Mouse (Mus musculus): Measurements from ENCODE around the gene Dop1b. TPM values are rescaled to one million over a fixed set of nuclear protein-coding genes. Genes with fewer than 3 reads are reported as not detected.
A peak's percentile ranks its signal among the peaks of the same experiment; 100 is the strongest.
"Not testable (repeated sequence)": the region's sequence is repeated elsewhere in the genome, so short reads cannot be mapped to it uniquely, and the experiment has no call there.

The Dop1b gene
- polyA plus RNA-seq, 1 experiment: 35.5 TPM

DNA sequence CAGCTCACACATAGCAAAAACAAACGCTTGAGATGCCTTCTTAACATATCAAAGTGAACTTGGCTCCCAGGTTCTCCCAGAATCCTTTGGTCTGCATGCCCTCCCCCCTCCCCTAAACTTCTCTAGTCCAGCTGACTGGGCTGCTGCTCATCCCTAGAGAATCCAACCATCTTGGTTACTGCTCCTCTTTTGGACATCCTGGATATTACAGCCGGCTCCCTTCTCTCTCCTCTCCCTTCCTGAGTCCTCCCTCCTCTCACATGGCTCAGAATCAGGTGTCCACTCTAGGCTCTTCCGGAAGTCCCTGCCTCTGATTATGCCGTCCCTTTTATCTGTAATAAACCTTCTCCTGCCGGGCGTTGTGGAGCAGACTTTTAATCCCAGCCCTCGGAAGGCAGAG, 105.2 kb downstream of the Dop1b start:
- Histone ChIP-seq H3K27ac (ENCODE audit: insufficient read depth, low read length) (peak overlapping the region; percentile 96), H3K4me3 (ENCODE audit: extremely low read depth, insufficient read depth, insufficient read length) (no peak overlapping the region), H3K4me1 (ENCODE audit: control insufficient read depth, insufficient read depth, insufficient read length) (peaks cover 32% of the 10 kb centered on the region), H3K27me3 (ENCODE audit: control insufficient read depth, insufficient read depth, low read length) (no peaks in the 10 kb centered on the region), H3K36me3 (ENCODE audit: control insufficient read depth, insufficient read depth, low read length) (no peaks in the 10 kb centered on the region)
- 43% methylated on average over 7 of the region's 7 CpGs for WGBS
- no peak for DNase-seq (ENCODE audit: low read depth in 1 of 2, low spot score in 2 of 2)
- TF ChIP-seq CTCF (IDR thresholded peaks at IDR 0.05; ENCODE audit: extremely low read depth, insufficient read depth, insufficient read length, insufficient replicate concordance) (no peak), POLR2A (IDR thresholded peaks at IDR 0.05; ENCODE audit: low read depth, low read length) (no peak)

DNA sequence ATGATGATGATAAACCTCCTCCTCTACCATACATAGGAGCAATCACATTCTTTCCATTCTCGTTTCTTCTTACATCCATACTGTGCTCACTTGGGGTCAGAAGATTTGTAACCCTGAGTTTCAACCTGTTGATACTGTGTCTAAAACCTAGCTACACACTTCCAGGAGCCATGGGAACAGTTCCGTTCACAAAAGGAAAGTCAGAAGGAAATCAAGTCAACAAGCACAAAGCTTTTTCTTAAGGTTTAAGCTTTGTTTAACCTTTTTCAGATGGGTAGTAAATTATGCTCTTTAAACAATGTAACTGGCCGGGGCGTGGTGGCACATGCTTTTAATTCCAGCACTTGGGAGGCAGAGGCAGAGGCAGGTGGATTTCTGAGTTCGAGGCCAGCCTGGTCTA, 105.7 kb downstream of the Dop1b start:
- H3K4me3 ChIP-seq (ENCODE audit: extremely low read depth, insufficient read depth, insufficient read length): no peak overlapping the region
- no peak for DNase-seq (ENCODE audit: low read depth in 1 of 2, low spot score in 2 of 2)
- TF ChIP-seq POLR2A (IDR thresholded peaks at IDR 0.05; ENCODE audit: low read depth, low read length) (no peak), CTCF (IDR thresholded peaks at IDR 0.05; ENCODE audit: extremely low read depth, insufficient read depth, insufficient read length, insufficient replicate concordance) (no peak)
- peak overlapping the region; percentile 96 for H3K27ac ChIP-seq (ENCODE audit: insufficient read depth, low read length)
- H3K27me3 ChIP-seq (ENCODE audit: control insufficient read depth, insufficient read depth, low read length): no peaks in the 10 kb centered on the region
- WGBS: 85% methylated on average over 5 of the region's 5 CpGs
- H3K36me3 ChIP-seq (ENCODE audit: control insufficient read depth, insufficient read depth, low read length): no peaks in the 10 kb centered on the region
- H3K4me1 ChIP-seq (ENCODE audit: control insufficient read depth, insufficient read depth, insufficient read length): peaks cover 32% of the 10 kb centered on the region

DNA sequence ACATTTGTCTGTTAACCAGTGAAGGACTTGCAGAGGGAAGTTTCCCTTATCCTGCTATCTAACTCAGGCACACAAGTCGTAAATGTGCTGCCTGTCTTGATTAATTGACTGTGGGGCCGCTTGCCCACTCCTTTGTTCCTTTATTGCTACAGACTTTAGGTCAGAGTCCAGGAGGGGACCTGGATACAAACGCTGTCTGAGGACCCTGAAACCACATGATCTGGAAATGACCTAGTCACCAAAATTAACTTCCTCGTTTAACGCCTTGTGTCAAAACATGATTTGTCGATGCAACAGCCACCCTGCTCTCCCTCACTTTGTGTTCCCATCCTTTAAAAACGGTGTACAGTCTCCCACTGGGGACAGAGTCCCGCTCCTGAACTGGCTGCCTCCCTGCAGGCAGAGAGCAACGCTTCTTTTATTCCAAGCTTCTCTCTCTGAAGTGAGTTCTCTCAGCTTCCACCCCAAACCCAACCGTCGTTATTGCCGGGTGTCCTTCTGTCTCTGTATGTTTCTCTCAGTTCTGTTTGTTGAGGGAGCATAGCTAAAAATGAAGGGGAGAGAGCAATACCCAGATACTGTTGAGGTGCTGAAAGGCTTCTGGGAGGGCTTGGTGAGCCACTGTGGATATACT, 107.1 kb downstream of the Dop1b start:
- 13% methylated on average over 12 of the region's 12 CpGs for WGBS

DNA sequence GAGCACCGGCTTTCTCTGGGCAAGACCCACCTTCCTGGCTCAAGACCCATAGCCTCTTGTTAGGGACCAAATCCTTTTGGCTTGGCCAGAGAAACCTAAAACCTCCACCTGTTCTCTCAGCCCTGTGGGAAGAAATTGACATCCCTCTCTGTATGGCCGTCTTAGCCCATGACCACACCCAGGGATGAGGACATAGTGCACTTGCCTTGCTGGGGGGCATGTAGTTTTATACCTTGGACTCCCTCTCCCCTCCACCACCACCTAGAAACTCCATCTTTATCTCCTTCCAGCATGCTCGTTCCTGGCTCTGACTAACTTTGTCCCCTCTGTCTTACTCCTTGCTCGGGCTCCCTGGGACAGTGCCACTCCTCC, 107.6 kb downstream of the Dop1b start:
- H3K27ac ChIP-seq (ENCODE audit: insufficient read depth, low read length): peak overlapping the region; percentile 74
- no peaks in the 10 kb centered on the region for H3K36me3 ChIP-seq (ENCODE audit: control insufficient read depth, insufficient read depth, low read length)
- no peak overlapping the region for H3K4me3 ChIP-seq (ENCODE audit: extremely low read depth, insufficient read depth, insufficient read length)
- no peaks in the 10 kb centered on the region for H3K27me3 ChIP-seq (ENCODE audit: control insufficient read depth, insufficient read depth, low read length)
- DNase-seq (ENCODE audit: low read depth in 1 of 2, low spot score in 2 of 2): no peak
- 59% methylated on average over 4 of the region's 4 CpGs for WGBS
- TF ChIP-seq CTCF (IDR thresholded peaks at IDR 0.05; ENCODE audit: extremely low read depth, insufficient read depth, insufficient read length, insufficient replicate concordance) (no peak), POLR2A (IDR thresholded peaks at IDR 0.05; ENCODE audit: low read depth, low read length) (no peak)
- H3K4me1 ChIP-seq (ENCODE audit: control insufficient read depth, insufficient read depth, insufficient read length): peaks cover 28% of the 10 kb centered on the region

More for the DNA sequence above, 107.1 kb downstream of the Dop1b start:
- Histone ChIP-seq H3K36me3 (ENCODE audit: control insufficient read depth, insufficient read depth, low read length) (no peaks in the 10 kb centered on the region), H3K4me3 (ENCODE audit: extremely low read depth, insufficient read depth, insufficient read length) (peak overlapping the region; percentile 22; the same call in 1 of the 2 replicates), H3K4me1 (ENCODE audit: control insufficient read depth, insufficient read depth, insufficient read length) (peaks cover 32% of the 10 kb centered on the region), H3K27ac (ENCODE audit: insufficient read depth, low read length) (peak overlapping the region; percentile 74), H3K27me3 (ENCODE audit: control insufficient read depth, insufficient read depth, low read length) (no peaks in the 10 kb centered on the region)
- TF ChIP-seq POLR2A (IDR thresholded peaks at IDR 0.05; ENCODE audit: low read depth, low read length) (0 out of 2 replicates have a peak, but pooled peaks have one; percentile 26), CTCF (IDR thresholded peaks at IDR 0.05; ENCODE audit: extremely low read depth, insufficient read depth, insufficient read length, insufficient replicate concordance) (no peak)
- no peak for DNase-seq (ENCODE audit: low read depth in 1 of 2, low spot score in 2 of 2)

DNA sequence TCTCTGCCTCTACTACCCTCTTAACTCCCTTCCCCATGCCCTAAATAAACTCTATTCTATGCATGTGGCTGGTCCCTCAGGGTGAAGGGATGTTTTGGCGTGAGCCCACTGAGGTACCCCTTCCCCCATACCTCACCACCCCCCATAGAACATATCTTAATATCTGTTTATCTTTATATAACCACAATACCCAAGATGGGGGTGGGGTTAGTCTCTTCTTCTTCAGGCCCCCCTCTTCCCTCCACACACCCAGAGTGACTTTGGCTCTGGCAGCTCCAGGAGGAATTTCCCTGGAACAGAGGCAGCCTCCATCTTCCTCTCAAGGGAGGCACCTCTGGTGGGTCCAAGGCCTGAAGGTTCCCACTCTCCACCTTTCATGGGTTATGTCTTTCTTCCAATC, 108.3 kb downstream of the Dop1b start:
- Histone ChIP-seq H3K36me3 (ENCODE audit: control insufficient read depth, insufficient read depth, low read length) (no peaks in the 10 kb centered on the region), H3K27ac (ENCODE audit: insufficient read depth, low read length) (no peak overlapping the region), H3K4me3 (ENCODE audit: extremely low read depth, insufficient read depth, insufficient read length) (no peak overlapping the region), H3K4me1 (ENCODE audit: control insufficient read depth, insufficient read depth, insufficient read length) (peaks cover 25% of the 10 kb centered on the region), H3K27me3 (ENCODE audit: control insufficient read depth, insufficient read depth, low read length) (no peaks in the 10 kb centered on the region)
- WGBS: 71% methylated on average over 1 of the region's 1 CpGs
- no peak for DNase-seq (ENCODE audit: low read depth in 1 of 2, low spot score in 2 of 2)
- TF ChIP-seq POLR2A (IDR thresholded peaks at IDR 0.05; ENCODE audit: low read depth, low read length) (no peak), CTCF (IDR thresholded peaks at IDR 0.05; ENCODE audit: extremely low read depth, insufficient read depth, insufficient read length, insufficient replicate concordance) (no peak)

DNA sequence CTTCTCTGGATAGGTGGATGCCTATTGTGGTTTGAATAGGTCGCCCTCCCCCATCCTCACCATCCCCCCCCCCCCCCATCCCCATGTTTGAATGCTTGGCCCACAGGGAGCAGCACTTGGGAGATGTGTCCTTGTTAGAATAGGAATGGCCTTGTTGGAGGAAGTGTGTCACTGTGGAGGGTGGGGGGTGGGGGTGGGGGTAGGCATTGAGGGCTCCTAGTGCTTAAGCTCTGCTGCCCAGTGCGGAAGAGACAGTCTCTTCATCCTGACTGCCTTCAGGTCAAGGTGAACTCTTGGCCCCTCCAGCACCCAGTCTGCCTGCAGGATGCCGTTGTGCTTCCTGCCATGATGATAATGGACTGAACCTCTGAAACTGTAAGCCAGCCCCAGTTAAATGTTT, 110.0 kb downstream of the Dop1b start:
- Histone ChIP-seq H3K4me1 (ENCODE audit: control insufficient read depth, insufficient read depth, insufficient read length) (peaks cover 18% of the 10 kb centered on the region; the same call in 1 of the 2 replicates), H3K36me3 (ENCODE audit: control insufficient read depth, insufficient read depth, low read length) (no peaks in the 10 kb centered on the region), H3K27me3 (ENCODE audit: control insufficient read depth, insufficient read depth, low read length) (no peaks in the 10 kb centered on the region), H3K27ac (ENCODE audit: insufficient read depth, low read length) (no peak overlapping the region), H3K4me3 (ENCODE audit: extremely low read depth, insufficient read depth, insufficient read length) (no peak overlapping the region)
- WGBS: 91% methylated on average over 3 of the region's 3 CpGs
- TF ChIP-seq POLR2A (IDR thresholded peaks at IDR 0.05; ENCODE audit: low read depth, low read length) (no peak), CTCF (IDR thresholded peaks at IDR 0.05; ENCODE audit: extremely low read depth, insufficient read depth, insufficient read length, insufficient replicate concordance) (no peak)
- no peak for DNase-seq (ENCODE audit: low read depth in 1 of 2, low spot score in 2 of 2)

DNA sequence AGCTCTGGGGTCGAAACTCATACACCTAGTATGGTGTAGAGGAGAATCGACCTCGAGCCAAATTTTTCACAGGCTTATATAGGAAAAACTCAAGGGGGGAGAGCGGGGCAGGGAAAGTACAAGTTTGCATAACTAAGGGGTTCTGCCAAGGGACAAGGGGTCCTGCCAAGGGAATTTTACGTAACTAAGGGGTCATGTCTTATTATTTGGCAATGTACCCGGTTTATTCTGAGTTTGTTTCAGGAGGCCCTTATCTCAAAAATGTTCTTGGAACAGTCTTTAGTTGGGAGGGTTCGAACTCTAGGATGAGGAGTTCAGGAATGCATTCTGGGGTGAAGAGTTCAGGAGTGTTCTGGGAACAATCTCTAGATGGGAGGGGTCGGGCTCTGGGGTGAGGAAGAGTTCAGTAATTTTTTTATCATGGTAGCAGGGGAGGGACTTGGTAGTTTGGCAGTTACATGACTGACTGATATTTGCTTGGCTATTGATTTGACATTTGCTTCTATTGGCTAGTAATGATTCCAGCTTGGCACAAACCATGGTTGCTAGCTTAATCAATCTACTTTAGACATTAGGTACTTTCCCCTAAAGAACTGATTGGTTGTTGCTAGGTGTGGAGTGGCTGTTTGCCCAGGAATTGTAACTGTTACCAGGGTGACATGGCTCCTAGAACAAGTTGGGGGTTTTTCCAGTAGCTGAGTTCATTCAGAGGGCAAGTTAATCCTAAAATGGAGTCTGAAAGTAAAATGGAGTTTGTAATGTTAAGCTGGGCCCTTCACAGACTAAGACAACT, 110.9 kb downstream of the Dop1b start:
- 89% methylated on average over 5 of the region's 8 CpGs for WGBS
- peaks cover 12% of the 10 kb centered on the region; the same call in 1 of the 2 replicates for H3K4me1 ChIP-seq (ENCODE audit: control insufficient read depth, insufficient read depth, insufficient read length)
- not testable (repeated sequence) for H3K27ac ChIP-seq (ENCODE audit: insufficient read depth, low read length); H3K4me3 ChIP-seq (ENCODE audit: extremely low read depth, insufficient read depth, insufficient read length); H3K36me3 ChIP-seq (ENCODE audit: control insufficient read depth, insufficient read depth, low read length); H3K27me3 ChIP-seq (ENCODE audit: control insufficient read depth, insufficient read depth, low read length); DNase-seq (ENCODE audit: low read depth in 1 of 2, low spot score in 2 of 2)

All from spleen, adult 2 months (tissue).